Mouse (Mus musculus) left cerebral cortex, postnatal 10 days (tissue): ENCODE results near the gene Ctso. TPM values are rescaled to one million over a fixed set of nuclear protein-coding genes. Genes with fewer than 3 reads are reported as not detected.

ENCODE experiments used
- DNase-seq, 2 experiments: peaks; one replicate each; pipeline ENCODE4 v3.0.0; 2021 to 2022; ENCODE audit warnings: low spot score in 2 of 2, mixed read lengths in 1 of 2; ENCODE audit errors: extremely low spot score in 1 of 2
- intact Hi-C: fragments of 180-260 bp; cut with DNase I; formaldehyde crosslinking; loops from one replicate; pipeline ENCODE4 v1.15.1; 2025
- total RNA-seq, 2 experiments: library from RNA; stranded (reverse); gene quantifications; 2 replicates each; pipeline ENCODE4 v1.2.3; 2021

Ctso gene
- total RNA-seq, 2 experiments from 2014 or later, result 10.6 to 10.7 TPM

GRCm38 (mm10) chr3:81995988-81996387, 63.6 kb downstream of the Ctso start:
- intact Hi-C loops, result no loop called here

More at GRCm38 (mm10) chr3:81995988-81996387, 63.6 kb downstream of the Ctso start:
- DNase-seq, result peak; percentile 19 to 33

Other genes starting within 250 kb of the Ctso start
- 1 to 10 TPM; 2.0 to 2.3 TPM for gene Tdo2, start 43.6 kb downstream of the Ctso start, total RNA-seq
- gene Asic5, start 49.7 kb downstream of the Ctso start, total RNA-seq, result not detected
- 100 to 1,000 TPM; 190 to 207 TPM for gene Gucy1b1, start 142.1 kb downstream of the Ctso start, total RNA-seq
- gene Gucy1a1, start 213.2 kb downstream of the Ctso start, total RNA-seq, result 100 to 1,000 TPM in 1 of 2 experiments, 10 to 100 TPM in 1; 96.3 to 108 TPM